Mouse (Mus musculus): ENCODE results near the gene Nfia.

Nfia gene

GRCm38 (mm10) chr4:97780024-97780423 is 7.5 kb downstream of the Nfia start:
- in situ Hi-C loops (cut with MboI; ENCODE audit: unreplicated experiment in 2 of 2) = no loop called here

- in situ Hi-C loops (cut with MboI; ENCODE audit: unreplicated experiment in 2 of 2) = no loop called here
Observed at GRCm38 (mm10) chr4:97780666-97781435, 8.3 kb downstream of the Nfia start.

- in situ Hi-C loops (cut with MboI; ENCODE audit: unreplicated experiment in 2 of 2) = no loop called here
Observed at GRCm38 (mm10) chr4:97782069-97782468, 9.5 kb downstream of the Nfia start.

DNA sequence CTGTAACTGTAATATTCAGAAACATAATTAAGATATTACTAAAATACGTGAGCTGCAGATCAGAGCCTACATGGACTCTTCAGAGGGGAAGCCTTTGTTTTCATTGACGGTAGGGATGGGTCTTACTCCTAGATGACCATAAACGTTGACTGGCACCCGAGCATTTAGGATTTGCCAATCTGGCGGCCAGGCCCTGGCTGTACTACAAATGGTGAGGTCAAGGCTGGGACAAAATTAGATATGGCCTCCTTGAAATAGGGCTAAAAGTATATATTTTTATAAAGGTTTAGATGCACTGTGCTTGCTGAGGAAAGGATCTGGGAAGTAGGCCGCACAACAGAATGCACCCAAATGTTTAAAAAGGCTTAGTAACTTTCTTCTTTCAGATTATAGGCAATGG is 10.0 kb downstream of the Nfia start:
- in situ Hi-C loops (cut with MboI; ENCODE audit: unreplicated experiment in 2 of 2) = no loop called here

DNA sequence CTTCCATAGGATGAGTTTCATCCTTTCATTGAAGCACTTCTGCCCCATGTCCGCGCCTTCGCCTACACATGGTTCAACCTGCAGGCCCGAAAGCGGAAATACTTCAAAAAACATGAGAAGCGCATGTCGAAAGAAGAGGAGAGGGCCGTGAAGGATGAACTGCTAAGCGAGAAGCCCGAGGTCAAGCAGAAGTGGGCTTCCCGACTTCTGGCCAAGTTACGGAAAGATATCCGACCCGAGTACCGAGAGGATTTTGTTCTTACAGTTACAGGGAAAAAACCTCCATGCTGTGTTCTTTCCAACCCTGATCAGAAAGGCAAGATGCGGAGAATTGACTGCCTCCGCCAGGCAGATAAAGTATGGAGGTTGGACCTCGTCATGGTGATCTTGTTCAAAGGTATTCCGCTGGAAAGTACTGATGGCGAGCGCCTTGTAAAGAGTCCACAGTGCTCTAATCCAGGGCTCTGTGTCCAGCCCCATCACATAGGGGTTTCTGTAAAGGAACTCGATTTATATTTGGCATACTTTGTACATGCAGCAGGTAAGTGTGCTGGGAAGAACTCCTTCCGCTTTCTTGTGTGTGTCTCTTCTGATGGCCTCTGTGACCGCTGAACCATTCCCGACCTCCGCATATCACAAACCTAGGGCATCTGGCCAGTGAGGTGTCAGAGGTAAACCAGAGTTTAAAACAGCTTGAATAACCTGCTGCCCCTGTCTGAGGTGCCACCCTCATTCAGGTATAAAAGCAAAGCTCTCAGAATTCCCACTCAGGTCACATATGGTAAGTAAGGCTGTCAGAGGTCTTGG is 10.7 kb downstream of the Nfia start:
- in situ Hi-C loops (cut with MboI; ENCODE audit: unreplicated experiment in 2 of 2) = no loop called here

GRCm38 (mm10) chr4:97784236-97784635 is 11.7 kb downstream of the Nfia start:
- in situ Hi-C loops (cut with MboI; ENCODE audit: unreplicated experiment in 2 of 2) = no loop called here

GRCm38 (mm10) chr4:97785547-97786271 is 13.2 kb downstream of the Nfia start:
- in situ Hi-C loops (cut with MboI; ENCODE audit: unreplicated experiment in 2 of 2) = no loop called here

GRCm38 (mm10) chr4:97786571-97786970 is 14.0 kb downstream of the Nfia start:
- in situ Hi-C loops (cut with MboI; ENCODE audit: unreplicated experiment in 2 of 2) = no loop called here

- in situ Hi-C loops (cut with MboI; ENCODE audit: unreplicated experiment in 2 of 2) = no loop called here
Observed at GRCm38 (mm10) chr4:97787515-97787914, 15.0 kb downstream of the Nfia start.

GRCm38 (mm10) chr4:97788537-97788936 is 16.0 kb downstream of the Nfia start:
- in situ Hi-C loops (cut with MboI; ENCODE audit: unreplicated experiment in 2 of 2) = no loop called here

- in situ Hi-C loops (cut with MboI; ENCODE audit: unreplicated experiment in 2 of 2) = no loop called here
Observed at GRCm38 (mm10) chr4:97793931-97794330, 21.4 kb downstream of the Nfia start.

- in situ Hi-C loops (cut with MboI; ENCODE audit: unreplicated experiment in 2 of 2) = no loop called here
Observed at GRCm38 (mm10) chr4:97794865-97795264, 22.3 kb downstream of the Nfia start.

- in situ Hi-C loops (cut with MboI; ENCODE audit: unreplicated experiment in 2 of 2) = no loop called here
Observed at GRCm38 (mm10) chr4:97795957-97796356, 23.4 kb downstream of the Nfia start.

- in situ Hi-C loops (cut with MboI; ENCODE audit: unreplicated experiment in 2 of 2) = no loop called here
Observed at GRCm38 (mm10) chr4:97796505-97796904, 24.0 kb downstream of the Nfia start.

DNA sequence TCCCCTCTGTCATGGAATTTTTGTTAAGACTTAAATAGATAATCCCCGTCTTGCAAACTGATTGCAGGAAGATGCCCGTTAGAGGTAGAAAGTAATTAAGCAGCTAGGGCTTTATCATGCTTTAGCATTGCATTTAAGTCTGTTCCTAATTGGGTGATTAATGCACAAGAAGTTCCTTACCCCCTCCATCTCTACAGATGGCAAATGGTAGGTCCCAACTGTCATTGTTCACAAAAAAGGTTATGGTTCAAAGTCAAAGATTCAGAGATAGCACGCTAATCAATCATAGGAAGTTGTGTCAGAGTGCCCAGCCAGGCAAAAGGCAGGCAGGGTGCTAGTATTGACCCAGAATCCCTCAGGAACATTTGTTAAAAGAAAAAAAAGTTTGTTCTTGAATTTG is 31.3 kb downstream of the Nfia start:
- in situ Hi-C loops (cut with MboI; ENCODE audit: unreplicated experiment in 2 of 2) = no loop called here

GRCm38 (mm10) chr4:97804638-97805037 is 32.1 kb downstream of the Nfia start:
- in situ Hi-C loops (cut with MboI; ENCODE audit: unreplicated experiment in 2 of 2) = no loop called here

- in situ Hi-C loops (cut with MboI; ENCODE audit: unreplicated experiment in 2 of 2) = no loop called here
Observed at GRCm38 (mm10) chr4:97805255-97805654, 32.7 kb downstream of the Nfia start.

GRCm38 (mm10) chr4:97805896-97806808 is 33.6 kb downstream of the Nfia start:
- in situ Hi-C loops (cut with MboI; ENCODE audit: unreplicated experiment in 2 of 2) = no loop called here

DNA sequence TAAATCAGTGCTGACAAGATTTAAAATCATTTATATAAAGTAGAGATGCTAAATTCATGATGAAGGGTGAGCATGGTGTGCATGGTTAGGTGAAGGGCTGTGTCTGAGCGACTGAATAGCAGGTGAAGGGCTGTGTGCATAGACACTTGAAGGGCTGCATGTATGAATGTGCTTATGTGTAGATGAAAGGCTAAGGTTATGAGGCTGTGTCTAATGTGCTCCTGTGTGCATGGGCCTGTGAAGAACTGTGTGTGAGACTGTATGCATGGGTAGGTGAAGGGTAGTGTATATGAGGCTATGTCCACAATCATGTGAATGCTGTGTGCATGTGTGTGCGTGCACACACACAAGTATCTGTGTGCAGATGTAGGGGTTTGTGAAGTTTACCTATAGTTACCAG is 34.4 kb downstream of the Nfia start:
- in situ Hi-C loops (cut with MboI; ENCODE audit: unreplicated experiment in 2 of 2) = no loop called here

- in situ Hi-C loops (cut with MboI; ENCODE audit: unreplicated experiment in 2 of 2) = no loop called here
Observed at GRCm38 (mm10) chr4:97808885-97809284, 36.4 kb downstream of the Nfia start.

Measured in v-Abl transformed pro-B cells (cell line).